Mouse (Mus musculus) erythroid progenitor cell, adult 5-6 weeks (primary cell): ENCODE results near the gene Gm17087. TPM values are rescaled to one million over a fixed set of nuclear protein-coding genes. Genes with fewer than 3 reads are reported as not detected.

Experiments used
- ATAC-seq: replicated peaks from 2 replicates; pipeline ENCODE4 v1.8.0; 2016; ENCODE audit warnings: moderate number of reproducible peaks, mild to moderate bottlenecking, moderate TSS enrichment, inconsistent platforms; ENCODE audit not compliant: poor library complexity, low FRiP score, severe bottlenecking
- total RNA-seq, 2 experiments: library from RNA; stranded (forward) in 1 of 2; stranded (reverse) in 1 of 2; fragments of 150-400 nt in 1 of 2; fragments of 186-747, 209-891 nt in 1 of 2; gene quantifications; 2 replicates each; pipeline versions ENCODE4 v1.2.3 to v1.2.4; 2015 to 2017; ENCODE audit warnings: low replicate concordance in 2 of 2

Gene Gm17087
- total RNA-seq (2015; ENCODE audit: low replicate concordance) (not detected in 2 replicates), total RNA-seq (2017; ENCODE audit: low replicate concordance) (not detected in 2 replicates)

DNA sequence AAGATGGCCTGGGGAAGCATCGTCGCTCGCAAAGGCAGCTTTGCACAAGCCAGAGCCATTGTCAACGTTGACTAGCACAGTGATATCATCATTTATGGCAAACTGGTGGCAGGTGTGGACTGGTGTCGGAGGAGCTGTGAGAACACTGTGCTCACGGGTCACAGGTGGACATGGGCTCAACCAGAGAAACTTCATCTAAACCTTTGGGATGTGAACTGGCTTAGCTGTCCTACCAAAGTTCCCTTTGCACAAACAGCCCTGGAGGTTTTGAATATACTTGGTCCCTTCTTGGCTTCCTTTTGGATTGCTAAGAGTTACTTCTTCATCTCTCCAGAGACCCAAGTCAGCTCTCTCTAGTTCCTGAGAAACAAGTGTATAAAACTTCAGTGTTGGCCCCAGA is at the start of gene Gm17087:
Gene Gm17087, minus strand, starts transcription at position 101 of the 400 bp plus-strand sequence.
- ATAC-seq, result no peak

DNA sequence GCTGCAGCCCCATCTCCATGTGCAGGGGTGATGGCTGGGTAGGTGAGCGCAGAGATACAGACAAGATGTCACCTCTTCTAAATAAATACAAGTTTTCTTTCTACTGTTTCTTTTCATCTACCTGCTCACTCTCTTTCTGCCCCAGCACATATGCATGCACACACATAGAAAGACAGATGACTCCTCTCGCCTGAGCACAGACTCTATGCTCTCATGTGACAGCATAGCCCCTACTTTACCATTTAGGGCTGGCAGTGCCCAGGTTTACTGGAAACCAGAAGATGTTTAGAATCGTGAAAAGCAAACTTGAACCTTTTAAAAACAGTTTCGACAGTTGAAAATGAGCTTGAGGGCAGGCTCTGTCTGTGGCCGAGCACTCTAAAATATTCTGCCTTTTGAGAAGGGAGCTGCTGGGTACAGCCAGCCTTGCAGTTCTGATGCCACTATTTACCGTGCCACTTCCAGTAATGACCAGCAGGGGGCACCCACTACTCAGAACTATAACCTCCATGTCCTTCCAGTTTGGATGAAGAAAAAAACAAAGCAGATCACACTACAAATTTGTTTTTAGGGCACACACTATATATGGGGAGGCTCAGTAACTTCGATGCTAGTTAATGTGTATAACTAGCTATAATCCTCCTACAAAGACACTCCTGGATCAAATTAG is 47.3 kb upstream of the Gm17087 start:
- peak; percentile 59; the same call in 1 of the 2 replicates for ATAC-seq

DNA sequence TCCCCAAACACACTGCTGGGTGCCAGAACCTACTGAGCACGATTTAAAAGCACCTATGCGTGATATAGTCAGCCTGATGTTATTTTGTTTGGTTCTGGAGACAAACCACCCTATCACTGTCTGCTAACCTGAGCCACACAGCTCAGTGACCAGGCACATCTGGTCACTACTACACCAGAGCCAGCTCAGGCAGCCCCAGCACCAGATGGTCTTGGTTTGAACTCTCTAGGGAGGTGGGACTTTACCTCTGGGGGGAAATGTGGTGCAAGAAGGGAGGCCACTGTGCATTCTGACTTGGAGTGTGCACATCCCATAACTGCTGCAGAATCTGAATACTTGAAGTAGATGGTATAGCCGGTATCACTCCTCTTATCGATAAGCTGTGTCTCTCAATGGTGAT is 45.2 kb upstream of the Gm17087 start:
- no peak for ATAC-seq

DNA sequence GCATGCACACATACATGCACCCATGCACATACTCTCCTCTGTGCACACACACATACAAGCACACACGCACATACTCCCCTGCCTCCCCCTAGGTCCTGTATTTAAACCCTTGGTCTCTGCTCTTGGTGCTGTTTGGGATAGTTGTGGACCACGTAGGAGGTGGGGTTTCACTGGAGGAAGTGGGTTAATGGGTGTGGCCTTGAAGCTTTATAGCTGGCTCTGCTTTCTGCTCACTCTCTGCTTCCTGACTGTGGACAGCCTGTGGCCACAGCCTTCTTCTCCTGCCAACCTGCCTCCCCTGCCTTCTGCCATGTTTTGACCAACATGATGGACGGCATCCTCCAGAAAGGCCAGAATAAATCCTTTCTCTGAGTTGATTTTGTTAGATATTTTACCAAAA is 39.9 kb upstream of the Gm17087 start:
- no peak for ATAC-seq

DNA sequence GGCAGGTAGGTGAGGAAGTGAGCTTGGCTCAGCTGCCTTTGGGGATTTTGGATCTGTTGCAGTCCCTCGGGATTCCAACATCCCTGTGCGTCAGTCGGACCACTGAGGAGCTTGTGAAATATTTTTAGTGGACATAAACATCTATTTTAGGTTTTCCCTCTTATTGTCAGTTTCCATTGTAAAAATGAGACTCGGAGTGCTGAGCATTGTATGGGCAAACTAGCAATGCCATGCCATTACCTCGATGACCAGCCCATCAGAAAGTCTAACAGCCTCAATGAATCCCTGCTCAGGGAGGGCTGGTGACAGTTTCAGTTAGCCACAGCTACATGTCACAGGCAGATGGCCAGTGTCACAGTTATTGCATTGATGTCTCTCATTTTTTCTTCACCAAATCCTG is 39.2 kb upstream of the Gm17087 start:
- no peak for ATAC-seq

DNA sequence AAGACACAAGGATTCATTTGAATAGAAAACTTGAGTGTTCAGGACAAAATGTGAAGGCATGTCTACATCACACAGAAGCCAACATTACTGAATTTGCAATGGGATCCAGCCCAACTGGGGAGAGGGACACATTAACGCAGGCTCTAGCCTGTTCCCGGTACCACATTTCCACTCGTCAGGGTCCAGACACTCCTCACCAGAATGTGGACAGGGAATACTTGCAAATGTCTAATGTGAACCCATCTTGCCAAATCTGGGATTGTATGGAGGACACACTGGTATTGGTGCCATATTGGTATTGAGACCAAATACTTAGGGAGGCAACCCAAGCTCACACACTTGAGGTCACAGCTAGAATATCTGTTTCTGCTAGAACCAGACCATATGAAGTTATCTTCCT is 36.2 kb upstream of the Gm17087 start:
- no peak for ATAC-seq

DNA sequence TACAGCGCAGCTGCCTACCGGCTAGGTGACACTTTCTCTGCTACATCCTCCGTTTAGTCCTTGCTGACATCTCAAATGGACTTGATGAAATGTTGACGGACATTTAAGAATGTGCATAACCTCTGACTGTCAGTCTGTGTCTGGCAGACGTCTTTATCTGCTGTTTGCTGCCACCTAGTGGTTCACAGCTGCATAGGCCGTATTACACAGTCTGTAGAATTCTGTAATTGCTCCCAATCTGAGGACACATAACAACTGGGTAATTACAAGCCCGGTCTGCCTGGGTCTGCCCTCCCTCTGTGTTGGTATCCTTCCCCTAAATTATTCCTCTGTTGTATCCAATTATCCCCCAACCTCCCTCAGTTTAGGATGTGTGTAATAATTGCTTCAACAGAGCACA is 31.0 kb upstream of the Gm17087 start:
- peak; percentile 72; the same call in 1 of the 2 replicates for ATAC-seq

DNA sequence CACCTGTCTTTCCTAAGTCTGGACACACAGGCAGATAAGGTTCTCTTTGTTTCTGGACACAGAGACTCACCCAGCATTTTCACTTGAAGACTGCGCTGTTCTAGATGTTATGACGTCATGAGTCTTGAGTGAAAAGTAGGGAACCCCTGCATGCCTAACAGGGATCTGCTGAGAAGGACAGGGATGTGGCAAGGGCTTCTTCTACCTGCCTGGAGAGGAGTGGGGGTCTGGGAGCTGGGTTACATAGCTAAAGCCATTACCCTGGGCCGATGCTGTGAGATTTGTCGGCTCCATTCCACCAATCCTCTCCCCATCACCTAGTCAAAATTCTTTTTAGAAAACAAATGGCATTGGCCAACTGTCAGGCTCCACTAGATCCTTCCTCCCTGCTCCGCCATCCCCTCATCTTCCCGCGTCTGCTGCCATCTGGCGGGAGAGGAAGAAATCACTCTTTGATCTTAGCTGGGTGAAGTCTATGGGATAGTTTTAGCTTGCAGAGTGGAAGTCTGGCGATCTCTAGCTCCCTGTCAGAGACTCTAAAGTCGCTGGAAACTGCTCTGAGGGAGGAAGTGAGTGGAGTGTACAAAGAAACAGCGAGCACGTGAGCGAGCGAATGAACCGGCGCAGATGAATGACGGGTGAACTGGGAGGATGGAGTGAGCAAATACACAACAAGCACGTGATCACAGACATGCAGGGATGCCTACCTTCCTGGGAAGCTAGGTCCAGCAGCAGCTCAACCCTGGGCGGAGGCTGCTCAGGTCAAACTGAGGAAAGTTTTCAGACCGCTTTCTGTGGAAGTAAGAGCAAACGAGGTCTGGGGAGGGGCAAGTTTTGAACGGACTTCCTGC is 25.9 kb upstream of the Gm17087 start:
- ATAC-seq, result no peak

DNA sequence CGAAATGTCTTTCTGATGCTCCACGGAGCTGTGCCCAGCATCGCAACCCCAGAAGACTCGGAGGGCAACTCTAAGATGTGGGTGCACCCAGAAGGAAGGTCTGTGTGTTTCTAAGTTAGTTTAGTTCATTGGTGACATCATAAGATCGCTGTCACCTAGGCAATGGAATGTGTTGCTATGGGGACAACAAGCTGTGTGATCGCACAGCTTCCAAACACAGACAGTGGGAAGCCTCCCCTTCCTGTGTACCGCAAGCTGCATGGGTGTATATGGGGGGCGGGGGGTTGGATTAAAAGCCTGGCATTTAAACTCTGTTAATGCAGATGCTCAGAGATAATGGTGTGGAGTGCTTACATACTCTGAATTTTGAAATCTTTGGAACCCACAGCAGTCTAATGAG is 14.8 kb upstream of the Gm17087 start:
- no peak for ATAC-seq

DNA sequence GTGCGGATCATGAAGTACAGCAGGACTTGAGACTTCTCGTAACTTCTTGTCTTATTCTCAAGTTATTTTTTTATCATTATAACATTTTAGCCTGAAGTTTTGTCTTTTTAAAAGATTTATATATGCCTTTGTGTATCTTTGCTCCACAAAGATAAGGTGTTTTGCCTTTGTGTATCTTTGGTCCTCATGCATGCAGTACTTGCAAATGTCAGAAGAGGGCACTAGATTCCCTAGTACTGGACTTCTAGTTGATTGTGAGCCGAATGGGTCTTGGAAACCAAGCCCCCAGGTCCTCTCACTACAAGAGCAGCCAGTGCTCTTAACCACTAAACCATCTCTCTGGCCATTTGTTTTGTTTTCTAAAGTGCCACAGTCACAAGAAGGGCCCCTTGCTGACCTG is 13.6 kb upstream of the Gm17087 start:
- no peak for ATAC-seq

DNA sequence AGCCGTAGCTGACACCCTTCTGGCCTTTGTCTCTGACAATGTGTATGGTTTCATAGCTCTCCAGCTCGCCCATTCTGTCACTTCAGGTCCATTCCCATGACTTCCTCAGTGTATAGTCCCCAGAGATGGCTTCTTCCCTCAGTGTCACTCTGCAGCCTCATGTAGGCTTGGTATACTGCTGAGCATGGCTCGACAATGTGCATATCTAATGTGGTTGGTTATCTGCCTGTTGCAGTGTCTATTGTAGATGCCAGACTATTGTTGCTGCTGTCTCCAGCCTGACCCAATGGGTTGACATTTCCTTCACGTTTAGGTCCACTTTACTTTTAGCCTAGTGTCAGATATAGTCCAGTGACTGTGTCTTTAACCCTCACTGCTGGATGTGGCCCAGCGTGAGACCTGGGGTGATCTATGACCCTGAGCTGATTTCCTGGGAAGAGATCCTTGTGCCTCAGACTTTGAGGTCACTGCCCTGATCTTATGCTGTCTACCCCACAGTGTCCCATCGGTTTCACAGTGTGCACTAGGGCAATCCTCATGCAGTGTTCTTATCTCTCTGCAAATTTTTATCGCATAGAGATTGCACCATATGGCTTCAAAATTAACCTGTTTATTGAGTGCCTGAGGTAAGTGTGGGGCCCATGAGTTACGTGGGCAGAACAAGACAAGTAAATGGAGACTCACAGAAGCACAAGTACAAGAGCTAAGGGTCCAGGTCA is 7.0 kb upstream of the Gm17087 start:
- no peak for ATAC-seq

DNA sequence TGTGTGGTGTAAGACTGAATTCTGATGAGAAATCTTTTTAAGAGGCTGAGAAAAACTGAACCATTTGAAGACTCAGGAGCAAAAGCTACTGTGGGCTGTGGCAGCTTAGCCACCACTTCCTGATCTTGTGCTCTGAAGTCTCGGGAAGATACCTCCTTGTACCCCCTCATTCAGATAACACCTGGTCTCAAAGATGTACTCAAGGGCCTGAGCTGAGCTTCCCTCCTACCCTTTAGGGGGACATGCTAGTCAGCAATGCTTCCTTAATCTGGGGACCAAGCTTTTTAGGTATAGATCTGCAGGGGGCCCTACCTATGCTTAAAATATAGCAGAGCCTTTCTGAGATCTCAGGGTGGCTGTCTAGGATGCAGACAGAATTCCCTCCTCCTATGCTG is 3.9 kb downstream of the Gm17087 start:
- ATAC-seq, result no peak

DNA sequence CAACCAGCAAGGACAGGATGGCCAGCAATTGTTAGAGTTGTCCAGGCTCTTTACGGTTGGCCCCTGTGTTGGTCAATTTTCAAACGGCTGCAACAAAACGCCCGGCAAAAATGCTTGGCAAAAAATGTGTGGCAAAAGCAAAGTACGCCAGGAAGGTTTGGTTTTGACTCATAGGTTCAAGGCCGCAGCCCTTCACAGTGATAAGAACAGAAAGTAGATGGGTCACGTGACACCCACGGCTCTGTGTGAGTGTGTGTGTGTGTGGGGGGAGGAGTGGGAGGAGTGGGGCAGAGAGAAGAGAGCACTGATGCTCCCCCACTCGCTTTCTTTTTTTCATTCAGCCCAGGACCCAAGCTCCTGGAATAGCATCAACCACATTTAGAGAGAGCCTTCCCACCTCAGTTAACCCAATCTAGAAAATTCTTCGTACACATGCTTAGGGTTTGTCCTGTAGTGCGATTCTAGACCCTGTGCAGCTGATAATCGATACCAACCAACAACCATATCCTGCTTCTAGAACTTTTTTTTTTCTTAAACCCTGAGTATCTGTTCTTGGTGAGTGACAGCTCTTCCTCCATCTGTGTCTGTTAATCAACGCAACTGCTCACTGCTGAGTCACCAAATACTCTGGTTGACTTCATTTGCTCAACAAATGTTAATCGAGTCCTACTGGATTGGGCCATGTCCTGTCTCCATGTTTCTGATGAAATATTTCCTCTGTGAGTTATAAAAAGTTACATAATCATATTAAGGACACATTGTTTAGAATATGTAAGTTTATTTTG is 4.5 kb downstream of the Gm17087 start:
- ATAC-seq, result no peak

DNA sequence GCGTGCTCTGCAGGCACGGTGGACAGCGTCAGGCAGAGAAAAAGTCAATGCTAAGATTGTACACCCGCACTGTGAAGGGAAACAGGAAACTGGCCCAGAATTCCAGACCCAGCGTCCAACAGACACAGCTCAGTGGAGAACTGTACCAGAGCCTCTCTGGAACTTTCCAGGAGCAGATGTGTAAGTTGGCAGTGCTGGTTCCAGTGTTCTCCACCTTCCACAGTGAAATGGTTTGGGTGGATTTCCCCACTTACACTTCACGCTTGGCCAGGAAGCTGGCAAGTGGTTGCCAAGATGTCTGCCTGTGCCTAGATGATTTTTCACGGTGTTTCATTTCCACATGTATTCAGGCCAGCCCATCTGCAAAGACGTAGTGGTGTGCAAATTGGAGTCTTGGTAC is 8.8 kb downstream of the Gm17087 start:
- no peak for ATAC-seq

DNA sequence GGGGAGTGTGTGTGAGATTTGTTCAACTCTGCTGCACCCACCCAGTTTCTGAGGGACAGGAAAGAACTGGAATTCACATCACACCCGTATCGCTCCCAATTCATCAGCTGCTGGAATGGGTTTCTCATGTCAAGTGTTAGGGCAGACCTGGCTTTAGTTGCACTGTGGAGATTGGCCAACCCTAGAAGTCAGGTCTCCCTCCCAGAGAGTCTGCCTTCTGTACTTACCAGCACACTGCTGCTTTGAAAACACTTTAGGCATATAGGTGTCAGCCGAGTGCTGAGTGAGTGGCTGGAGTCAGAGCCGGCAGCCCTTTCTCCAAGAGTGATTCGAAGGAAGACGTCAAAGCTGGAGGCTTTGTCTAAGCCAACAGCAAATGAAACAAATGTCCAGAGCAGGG is 10.5 kb downstream of the Gm17087 start:
- no peak for ATAC-seq

DNA sequence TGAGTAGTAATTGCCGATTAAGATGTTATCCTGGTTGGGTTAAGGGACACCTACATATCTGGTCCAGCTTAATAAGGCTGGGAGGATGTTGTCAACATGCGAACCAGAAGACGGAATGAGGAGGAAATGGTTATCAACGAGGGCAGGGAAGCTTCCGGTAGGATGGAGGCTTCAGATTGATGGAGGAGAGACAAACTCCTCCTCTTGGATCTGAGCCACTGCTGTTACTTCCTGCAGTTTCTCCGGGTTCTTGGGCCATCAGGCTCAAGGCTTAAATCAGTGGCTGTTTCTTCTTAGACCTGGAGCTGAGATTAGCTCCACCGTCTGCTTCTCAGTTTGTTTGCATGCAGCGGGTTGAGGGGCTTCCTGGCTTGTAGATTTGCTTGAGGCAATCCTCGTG is 11.0 kb downstream of the Gm17087 start:
- no peak for ATAC-seq

DNA sequence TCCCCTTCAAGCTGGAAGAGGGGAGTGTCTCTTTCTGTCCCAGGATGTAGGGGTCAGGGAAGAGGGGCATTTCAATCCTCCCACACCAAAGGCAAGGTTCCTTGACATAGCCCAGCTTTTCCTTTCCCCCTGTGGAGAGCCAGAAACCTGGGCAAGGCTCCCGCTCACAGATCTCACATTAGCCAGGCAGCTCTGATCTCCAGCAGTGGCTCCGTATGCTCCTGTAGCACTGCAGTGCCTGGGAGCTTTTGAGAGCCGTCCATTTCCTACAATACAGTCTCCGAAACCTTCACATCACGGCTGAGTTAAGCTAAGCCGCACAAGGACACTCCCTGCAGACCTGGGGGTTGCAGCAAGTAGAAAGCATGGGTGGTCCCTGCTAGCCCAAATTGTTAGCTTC is 12.5 kb downstream of the Gm17087 start:
- no peak for ATAC-seq

DNA sequence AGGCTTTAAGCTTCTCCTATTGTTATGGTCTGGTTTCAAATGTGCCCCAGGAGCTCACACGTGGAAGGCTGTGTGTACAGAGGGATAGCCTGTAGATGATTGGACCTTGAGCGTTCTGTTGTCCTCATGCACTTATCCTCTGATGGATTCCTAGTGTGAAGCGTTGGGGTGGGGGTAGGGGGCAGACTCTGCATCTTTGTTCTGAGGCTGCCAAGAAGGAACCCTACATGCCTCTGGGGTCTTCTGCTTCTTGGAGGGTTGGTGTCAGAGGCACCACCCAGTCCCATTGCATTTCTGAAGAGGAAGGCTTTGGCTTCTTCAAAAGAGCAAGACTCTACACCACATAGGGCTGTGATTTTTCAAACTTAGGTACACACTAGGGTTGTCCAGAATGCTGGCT is 13.1 kb downstream of the Gm17087 start:
- no peak for ATAC-seq

DNA sequence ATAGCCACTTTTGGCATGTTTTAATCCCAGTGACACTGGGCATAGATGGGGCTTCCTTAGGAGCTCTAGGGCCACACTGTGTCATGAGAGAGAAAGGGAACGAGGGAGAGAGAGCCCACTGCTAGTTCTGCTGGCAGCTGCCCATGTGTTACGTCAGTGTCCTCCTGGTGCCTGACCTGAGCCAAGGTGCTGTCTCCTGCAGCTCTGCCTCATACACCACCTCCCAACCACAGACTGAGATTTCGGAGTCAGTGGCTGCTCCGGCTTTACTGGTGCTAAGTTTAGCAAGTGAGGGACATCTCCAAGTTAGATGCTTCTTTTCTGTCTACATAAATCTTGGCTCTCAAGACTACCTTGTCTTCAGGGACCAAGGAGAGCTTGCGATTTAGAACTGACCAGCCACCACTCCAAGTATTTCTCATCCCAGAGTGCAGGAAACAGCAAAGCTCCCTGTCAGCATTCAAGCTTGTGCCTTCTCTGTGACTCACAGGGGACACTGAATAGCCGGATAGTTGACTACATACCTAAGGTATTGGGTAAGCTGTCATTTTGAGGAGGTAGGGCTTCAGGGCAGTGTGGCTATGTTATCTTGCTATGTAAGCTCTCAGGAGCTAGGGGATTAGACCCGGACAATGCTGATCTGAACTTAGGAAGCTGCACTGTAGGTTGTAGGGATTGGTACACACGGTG is 14.3 kb downstream of the Gm17087 start:
- no peak for ATAC-seq
